Mouse (Mus musculus) stomach, adult 2 months (tissue): ENCODE results near the gene Vmn1r227. TPM values are rescaled to one million over a fixed set of nuclear protein-coding genes. Genes with fewer than 3 reads are reported as not detected.

Source experiments
- polyA plus RNA-seq: library from polyadenylated mRNA; depleted of rRNA; stranded (reverse); fragments of >200 nt; gene quantifications from 2 replicates; pipeline ENCODE4 v1.2.3, GENCODE M21; 2012; rRNA removed

Gene Vmn1r227
- polyA plus RNA-seq: not detected in 2 replicates

DNA sequence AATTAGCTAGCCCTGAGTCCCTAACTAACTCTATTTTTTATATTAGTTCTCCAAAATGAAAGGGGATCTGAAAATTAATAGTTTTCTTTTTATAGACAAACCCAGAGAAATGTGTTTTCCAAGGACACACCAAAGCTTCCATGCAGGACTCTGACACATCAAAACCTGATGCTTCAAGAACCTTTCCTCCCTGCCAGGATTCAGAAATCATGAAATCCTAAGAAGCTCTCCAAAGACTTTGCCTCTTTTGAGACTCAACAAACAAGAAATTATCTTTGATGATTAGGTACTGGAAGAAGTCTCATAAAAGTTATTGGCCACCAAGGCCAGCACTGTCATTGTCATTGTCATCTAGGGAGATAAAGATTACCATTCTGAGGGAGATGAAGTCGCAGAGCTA lies at the start of gene Vmn1r227:
Gene Vmn1r227, plus strand, starts transcription at position 301 of the 400 bp plus-strand sequence.

DNA sequence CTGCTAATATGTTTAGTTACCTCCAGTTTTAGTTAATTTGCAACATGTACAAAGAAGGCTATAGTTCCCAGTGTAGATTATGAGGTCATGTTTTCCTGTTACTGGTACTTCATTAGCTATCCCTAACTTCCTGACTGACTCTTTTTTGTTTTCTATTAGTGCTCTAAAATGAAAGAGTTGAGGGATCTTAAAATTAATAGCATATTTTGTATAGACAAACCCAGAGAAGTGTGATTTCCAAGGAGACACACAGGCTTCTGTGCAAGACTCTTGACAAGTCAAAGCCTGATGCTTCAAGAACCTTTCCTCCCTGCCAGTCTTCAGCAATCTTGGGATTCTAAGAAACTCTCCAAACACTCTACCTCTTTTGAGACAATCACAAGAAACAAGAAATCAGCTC lies 47.1 kb upstream of the Vmn1r227 start, which contains the start of gene Vmn1r226:
Gene Vmn1r226, plus strand, starts transcription at position 301 of the 400 bp plus-strand sequence.

DNA sequence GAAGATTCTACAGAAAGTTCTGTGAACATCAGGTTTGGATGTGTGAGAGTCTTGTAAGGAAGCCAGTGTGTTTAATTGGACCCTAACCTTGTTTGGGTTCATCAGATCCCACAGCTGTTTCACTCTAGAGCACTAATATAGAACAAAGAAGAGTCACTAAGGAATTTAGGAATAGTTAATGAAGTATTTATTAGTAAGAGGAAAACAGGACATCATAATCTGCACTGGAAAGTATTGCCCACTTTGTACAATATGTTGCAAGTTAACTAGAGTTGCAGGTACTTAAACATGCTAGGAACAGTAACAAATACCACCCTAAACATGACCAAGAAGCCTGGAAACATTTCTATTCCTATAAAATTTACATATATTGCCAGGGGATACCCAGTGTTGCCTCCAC lies 56.4 kb downstream of the Vmn1r227 start, which contains the start of gene Vmn1r228:
Gene Vmn1r228, minus strand, starts transcription at position 101 of the 400 bp plus-strand sequence.

Other genes with a start within 250 kb of the Vmn1r227 start
- not detected in 2 replicates for gene Vmn2r108, start 248.5 kb upstream of the Vmn1r227 start, polyA plus RNA-seq
- not detected in 2 replicates for gene Vmn1r225, start 231.7 kb upstream of the Vmn1r227 start, polyA plus RNA-seq
- gene Vmn2r109, start 165.1 kb upstream of the Vmn1r227 start, polyA plus RNA-seq: not detected in 2 replicates
- not detected in 2 replicates for gene Vmn2r110, start 133.4 kb upstream of the Vmn1r227 start, polyA plus RNA-seq
- not detected in 2 replicates for gene Fpr-rs3, start 105.0 kb upstream of the Vmn1r227 start, polyA plus RNA-seq
- gene Vmn1r226, start 47.0 kb upstream of the Vmn1r227 start, polyA plus RNA-seq: not detected in 2 replicates
- not detected in 2 replicates for gene Vmn1r228, start 56.3 kb downstream of the Vmn1r227 start, polyA plus RNA-seq
- not detected in 2 replicates for gene Vmn1r229, start 81.7 kb downstream of the Vmn1r227 start, polyA plus RNA-seq
- not detected in 2 replicates for gene Vmn1r230, start 110.6 kb downstream of the Vmn1r227 start, polyA plus RNA-seq
- not detected in 2 replicates for gene Vmn1r231, start 175.2 kb downstream of the Vmn1r227 start, polyA plus RNA-seq
- gene Vmn1r232, start 189.9 kb downstream of the Vmn1r227 start, polyA plus RNA-seq: not detected in 2 replicates
- gene Ppp2r1a, start 215.5 kb downstream of the Vmn1r227 start, polyA plus RNA-seq: 75.5 and 93.1 TPM in 2 replicates